Mouse (Mus musculus) ES-Bruce4 (cell line): ENCODE data around the gene Zfp280d. TPM values are rescaled to one million over a fixed set of nuclear protein-coding genes. Genes with fewer than 3 reads are reported as not detected.

ENCODE experiments used
- H3K27ac ChIP-seq: 2 replicates; pipeline ENCODE4 v1.5.1; 2012; ENCODE audit warnings: low read length, inconsistent platforms; ENCODE audit not compliant: insufficient read depth
- H3K27me3 ChIP-seq: 2 replicates; pipeline ENCODE4 v1.6.1; 2012; ENCODE audit warnings: mild to moderate bottlenecking, low read length, inconsistent platforms; ENCODE audit not compliant: control insufficient read depth, poor library complexity, insufficient read depth, severe bottlenecking
- H3K36me3 ChIP-seq: 2 replicates; pipeline ENCODE4 v1.6.1; 2012; ENCODE audit warnings: inconsistent platforms, mild to moderate bottlenecking, low read length, moderate library complexity; ENCODE audit not compliant: control insufficient read depth, poor library complexity, insufficient read depth, severe bottlenecking
- H3K4me1 ChIP-seq: one replicate; pipeline ENCODE4 v1.8.1; 2011; ENCODE audit warnings: low read length; ENCODE audit not compliant: control insufficient read depth, insufficient read depth
- H3K4me3 ChIP-seq: 2 replicates; pipeline ENCODE4 v1.5.1; 2011; ENCODE audit warnings: low read depth, mild to moderate bottlenecking, low read length
- H3K9ac ChIP-seq: 2 replicates; pipeline ENCODE4 v1.6.1; 2012; ENCODE audit warnings: low read depth, mild to moderate bottlenecking, inconsistent platforms; ENCODE audit not compliant: poor library complexity, severe bottlenecking
- H3K9me3 ChIP-seq: replicated peaks from 2 replicates; pipeline ENCODE4 v1.6.1; 2012; ENCODE audit warnings: mild to moderate bottlenecking, low read length, inconsistent platforms; ENCODE audit not compliant: control insufficient read depth, poor library complexity, insufficient read depth, severe bottlenecking
- CTCF ChIP-seq: IDR thresholded peaks from one replicate; pipeline ENCODE4 v1.8.1; 2011; ENCODE audit warnings: low read depth, low read length
- EP300 ChIP-seq: IDR thresholded peaks from 2 replicates; pipeline ENCODE4 v1.6.1; 2011; ENCODE audit warnings: low read depth, low read length; ENCODE audit not compliant: insufficient read depth
- POLR2A ChIP-seq: IDR thresholded peaks from one replicate; pipeline ENCODE4 v1.8.1; 2011; ENCODE audit warnings: low read length; ENCODE audit not compliant: insufficient read depth
- polyA plus RNA-seq: library from polyadenylated mRNA; stranded (reverse); fragments of >200 nt; gene quantifications from 2 replicates; pipeline ENCODE4 v1.2.4, GENCODE M21; 2011; ENCODE audit warnings: low read depth; ENCODE audit not compliant: missing spikeins, insufficient read depth, insufficient read length

Zfp280d gene
- polyA plus RNA-seq, 1 experiment, result 68.6 TPM

- no peaks in the 10 kb centered on the region for H3K36me3 ChIP-seq
- H3K9me3 ChIP-seq, result no peaks in the 10 kb centered on the region
- H3K9ac ChIP-seq, result no peak overlapping the region
- H3K27me3 ChIP-seq, result no peaks in the 10 kb centered on the region
- TF ChIP-seq POLR2A, result no peak
- no peak for TF ChIP-seq CTCF
- TF ChIP-seq EP300, result no peak
- H3K4me3 ChIP-seq, result no peak overlapping the region
- no peak overlapping the region for H3K27ac ChIP-seq
- H3K4me1 ChIP-seq, result no peaks in the 10 kb centered on the region
These were observed 129.8 kb downstream of the Zfp280d start for GRCm38 (mm10) chr9:72404446-72404845.

DNA sequence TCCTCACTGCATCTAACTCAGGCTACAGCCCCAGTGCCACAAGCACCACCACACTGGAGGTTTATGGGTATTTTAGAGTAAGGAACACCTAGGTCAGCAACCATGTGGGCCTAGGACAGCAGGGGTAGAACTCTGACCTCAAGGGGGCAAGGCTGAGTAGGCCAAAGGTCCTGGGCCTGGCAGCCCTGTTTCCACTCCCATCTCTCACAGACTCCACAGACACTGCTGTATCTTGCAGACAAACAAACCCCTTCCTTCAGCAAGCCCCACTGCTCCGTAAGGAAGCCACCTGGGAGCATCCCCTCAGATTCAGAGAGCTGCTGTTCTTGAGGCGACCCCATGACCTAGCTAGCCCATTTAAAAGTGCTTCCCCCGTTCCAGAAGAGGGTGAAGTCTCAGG, 130.3 kb downstream of the Zfp280d start:
- H3K9me3 ChIP-seq, result no peaks in the 10 kb centered on the region
- no peak overlapping the region for H3K9ac ChIP-seq
- no peaks in the 10 kb centered on the region for H3K4me1 ChIP-seq
- H3K27ac ChIP-seq, result no peak overlapping the region
- TF ChIP-seq EP300, result no peak
- TF ChIP-seq POLR2A, result no peak
- H3K27me3 ChIP-seq, result no peaks in the 10 kb centered on the region
- H3K4me3 ChIP-seq, result no peak overlapping the region
- no peaks in the 10 kb centered on the region for H3K36me3 ChIP-seq

- no peak overlapping the region for H3K4me3 ChIP-seq
- H3K27ac ChIP-seq, result no peak overlapping the region
- H3K27me3 ChIP-seq, result no peaks in the 10 kb centered on the region
- H3K9me3 ChIP-seq, result no peaks in the 10 kb centered on the region
- no peaks in the 10 kb centered on the region for H3K4me1 ChIP-seq
- no peak overlapping the region for H3K9ac ChIP-seq
- TF ChIP-seq CTCF (no peak), POLR2A (no peak), EP300 (no peak)
- no peaks in the 10 kb centered on the region for H3K36me3 ChIP-seq
These were observed 131.4 kb downstream of the Zfp280d start for GRCm38 (mm10) chr9:72405882-72406638.

GRCm38 (mm10) chr9:72408131-72408586, 133.5 kb downstream of the Zfp280d start:
- Histone ChIP-seq H3K27ac (no peak overlapping the region), H3K4me3 (no peak overlapping the region), H3K9ac (0 out of 2 replicates have a peak overlapping the region, but pooled peaks have one; percentile 9), H3K4me1 (no peaks in the 10 kb centered on the region), H3K9me3 (no peaks in the 10 kb centered on the region), H3K27me3 (no peaks in the 10 kb centered on the region), H3K36me3 (no peaks in the 10 kb centered on the region)
- TF ChIP-seq EP300 (no peak), CTCF (peak; percentile 96), POLR2A (no peak)

DNA sequence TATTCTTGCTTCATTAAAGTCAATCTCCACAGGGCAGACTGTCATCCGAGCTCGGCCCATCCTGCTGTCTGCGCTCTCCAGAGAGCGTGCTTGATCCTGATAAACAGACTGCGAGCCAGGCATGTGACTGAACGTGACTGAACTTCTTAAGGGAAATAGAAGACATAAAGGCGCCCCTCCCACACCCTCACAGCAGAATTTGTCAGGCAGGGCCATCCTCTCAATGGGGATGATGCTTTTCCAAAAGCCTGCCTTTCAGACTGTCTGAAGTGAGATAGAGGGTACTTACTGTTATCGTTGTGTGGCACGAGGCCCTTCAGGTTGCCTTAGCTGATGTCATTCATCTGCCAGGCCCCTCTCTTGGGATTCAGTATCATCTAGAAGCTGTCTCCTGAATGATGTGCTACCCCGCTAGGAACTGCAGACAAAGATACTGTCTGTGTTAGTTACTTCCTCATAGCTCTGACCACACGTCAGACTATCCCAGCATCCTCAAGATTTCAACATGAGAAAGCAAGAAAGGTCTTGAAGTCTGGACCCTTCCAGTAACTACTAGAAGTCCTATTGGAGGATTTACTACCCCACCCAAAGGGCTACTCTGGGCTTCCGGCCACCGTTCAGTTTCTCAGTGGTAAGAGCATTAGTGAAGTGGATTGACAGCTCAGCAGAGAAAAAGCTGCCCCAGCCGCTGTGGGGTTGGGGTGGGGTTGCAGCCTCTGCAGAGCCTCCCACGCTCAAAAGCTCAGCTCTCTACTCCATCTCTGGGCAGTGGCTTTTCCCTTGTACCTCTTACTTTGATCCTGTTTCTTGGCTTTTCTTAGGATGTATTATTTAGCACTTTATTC, 134.9 kb downstream of the Zfp280d start:
- Histone ChIP-seq H3K27ac (no peak overlapping the region), H3K9ac (no peak overlapping the region), H3K9me3 (no peaks in the 10 kb centered on the region), H3K4me3 (no peak overlapping the region), H3K36me3 (no peaks in the 10 kb centered on the region), H3K27me3 (no peaks in the 10 kb centered on the region), H3K4me1 (no peaks in the 10 kb centered on the region)
- TF ChIP-seq EP300 (no peak), POLR2A (no peak), CTCF (no peak)

- Histone ChIP-seq H3K9me3 (no peaks in the 10 kb centered on the region), H3K4me3 (no peak overlapping the region), H3K27me3 (no peaks in the 10 kb centered on the region), H3K36me3 (no peaks in the 10 kb centered on the region), H3K27ac (no peak overlapping the region), H3K9ac (no peak overlapping the region), H3K4me1 (no peaks in the 10 kb centered on the region)
- TF ChIP-seq POLR2A (no peak), CTCF (peak; percentile 23)
These were observed 137.1 kb downstream of the Zfp280d start for GRCm38 (mm10) chr9:72411746-72412145.

Other genes starting within 250 kb of the Zfp280d start
- gene Tcf12, start 163.0 kb upstream of the Zfp280d start, polyA plus RNA-seq, result 52.6 and 59.3 TPM in 2 replicates
- 12.6 and 15.6 TPM in 2 replicates for gene Mns1, start 163.2 kb downstream of the Zfp280d start, polyA plus RNA-seq
- 39.7 and 43.3 TPM in 2 replicates for gene Tex9, start 217.4 kb downstream of the Zfp280d start, polyA plus RNA-seq